Mouse (Mus musculus) megakaryocyte, embryonic 14.5 days (primary cell): ENCODE measurements around the gene Get4.

Source experiments
- FLI1 ChIP-seq: IDR thresholded peaks from 2 replicates; pipeline ENCODE4 v1.6.1; 2012; ENCODE audit warnings: low read length, inconsistent platforms, mixed read lengths
- GATA1 ChIP-seq: IDR thresholded peaks from 3 replicates; pipeline ENCODE4 v1.6.1; 2012; ENCODE audit warnings: mixed read lengths, low read length, inconsistent platforms, borderline replicate concordance

DNA sequence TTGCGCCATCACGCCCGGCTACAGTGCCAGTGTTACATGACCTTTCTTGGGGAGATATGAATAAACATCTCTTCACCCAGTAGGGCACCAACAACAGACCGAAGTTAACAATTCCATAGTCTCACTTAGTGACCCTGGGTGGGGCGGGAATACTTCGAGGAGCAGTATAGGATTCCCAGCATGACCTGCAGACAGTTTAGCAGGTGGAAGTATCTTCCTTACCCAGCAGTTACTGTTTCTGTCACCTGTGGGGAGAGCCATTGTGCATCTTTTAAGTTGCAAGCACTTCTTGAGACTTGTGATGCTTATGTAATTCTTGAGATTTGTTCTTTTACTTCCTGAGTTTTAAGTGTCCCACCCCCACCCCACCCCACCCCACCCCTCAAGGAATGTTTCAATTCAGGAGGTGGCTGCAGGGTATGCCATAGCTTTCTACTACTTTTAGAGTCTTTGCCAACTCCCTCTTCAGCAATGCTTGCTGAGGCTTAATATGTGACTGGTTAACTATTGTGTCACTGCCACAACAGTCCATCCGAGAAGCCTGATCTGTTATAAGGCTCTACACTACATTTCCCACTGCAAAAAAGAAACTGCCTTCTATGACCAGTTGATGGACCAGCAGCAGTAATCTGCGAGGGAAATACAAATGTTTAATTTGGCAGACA is 6.4 kb downstream of the Get4 start:
- TF ChIP-seq GATA1 (no peak), FLI1 (no peak)
